Mouse (Mus musculus) midbrain, embryonic 11.5 days (tissue): ENCODE measurements at regions not wholly inside any gene's neighbourhood (a gene's known extent, or its start where the extent isn't known, plus 50 kb on each side); places are given as distances from the start of the nearest gene placed in this dataset.

Experiments
- ATAC-seq: fragments of 200-750 bp; cut with Nextera tagmentation; 2 replicates; pipeline ENCODE4 v1.8.0; 2017; ENCODE audit warnings: moderate TSS enrichment, moderate library complexity; ENCODE audit not compliant: low FRiP score
- DNase-seq: peaks from one replicate; pipeline ENCODE4 v3.0.0; 2015; ENCODE audit warnings: low spot score; ENCODE audit errors: missing footprints
- H3K27ac ChIP-seq: fragments of 300-500 bp; sonication (generic); 2 replicates; pipeline ENCODE4 v1.5.1; 2014; ENCODE audit warnings: low read depth, low read length
- H3K27me3 ChIP-seq: fragments of 300-500 bp; sonication (generic); 2 replicates; pipeline ENCODE4 v1.6.1; 2014; ENCODE audit warnings: mild to moderate bottlenecking, low read length, moderate library complexity, mixed read lengths; ENCODE audit not compliant: control insufficient read depth, insufficient read depth
- H3K36me3 ChIP-seq: fragments of 300-500 bp; sonication (generic); 2 replicates; pipeline ENCODE4 v1.6.1; 2014; ENCODE audit warnings: mild to moderate bottlenecking, low read length, moderate library complexity, mixed read lengths; ENCODE audit not compliant: control insufficient read depth, insufficient read depth
- H3K4me1 ChIP-seq: fragments of 300-500 bp; sonication (generic); 2 replicates; pipeline ENCODE4 v1.6.1; 2014; ENCODE audit warnings: low read length; ENCODE audit not compliant: control insufficient read depth, insufficient read depth
- H3K4me2 ChIP-seq: fragments of 300-500 bp; sonication (generic); 2 replicates; pipeline ENCODE4 v1.6.1; 2014; ENCODE audit warnings: mild to moderate bottlenecking, moderate library complexity
- H3K4me3 ChIP-seq: fragments of 300-500 bp; sonication (generic); 2 replicates; pipeline ENCODE4 v1.5.1; 2014; ENCODE audit warnings: low read depth, low read length
- H3K9ac ChIP-seq: fragments of 300-500 bp; sonication (generic); 2 replicates; pipeline ENCODE4 v1.6.1; 2014; ENCODE audit warnings: low read length
- H3K9me3 ChIP-seq: fragments of 300-500 bp; sonication (generic); 2 replicates; pipeline ENCODE4 v1.6.1; 2016; ENCODE audit warnings: low read length; ENCODE audit not compliant: control insufficient read depth
- WGBS: fragments of 180-500 bp; shearing (Covaris S2); extraction: QIAGEN DNeasy Blood & Tissue Kit; methylation state at CpG from one replicate; pipeline ENCODE4 v1.1.7; 2014; 5-methylcytosine and 5-hydroxymethylcytosine counted together

- H3K27me3 ChIP-seq = no peaks in the 10 kb centered on the region
- ATAC-seq (no peak), DNase-seq (no peak)
- no peaks in the 10 kb centered on the region for H3K9me3 ChIP-seq
- H3K4me1 ChIP-seq = no peaks in the 10 kb centered on the region
- no peak overlapping the region for H3K4me2 ChIP-seq
- no peak overlapping the region for H3K9ac ChIP-seq
- 76% methylated on average over 3 of the region's 3 CpGs for WGBS
- no peaks in the 10 kb centered on the region for H3K36me3 ChIP-seq
- H3K4me3 ChIP-seq = no peak overlapping the region
- H3K27ac ChIP-seq = no peak overlapping the region
Measured at GRCm38 (mm10) chr7:125349606-125350005, 94.9 kb upstream of the Kdm8 start.

DNA sequence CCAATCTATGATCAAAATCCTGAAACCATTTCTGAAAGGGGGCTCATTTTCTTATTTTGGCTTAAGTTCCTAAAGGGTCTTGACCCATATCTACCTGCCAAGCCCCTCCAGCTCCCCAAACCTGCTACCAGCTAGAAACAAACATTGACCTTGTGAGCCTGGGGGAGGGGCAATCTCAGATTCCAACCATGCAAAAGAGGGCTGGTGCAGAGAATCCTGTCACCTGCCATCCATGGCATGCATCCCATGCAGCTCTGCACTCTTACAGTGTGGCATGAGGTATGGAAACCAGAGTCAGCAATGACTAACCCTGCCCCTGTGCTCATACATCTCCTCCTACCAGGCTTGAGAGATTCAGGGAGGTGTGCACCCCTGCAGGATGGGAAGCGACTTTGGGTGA is 90.3 kb upstream of the Kdm8 start:
- Histone ChIP-seq H3K4me1 (no peaks in the 10 kb centered on the region), H3K36me3 (no peaks in the 10 kb centered on the region), H3K9me3 (no peaks in the 10 kb centered on the region), H3K4me2 (no peak overlapping the region), H3K27me3 (no peaks in the 10 kb centered on the region), H3K4me3 (no peak overlapping the region), H3K9ac (no peak overlapping the region), H3K27ac (no peak overlapping the region)
- WGBS = 79% methylated on average over 1 of the region's 1 CpGs
- no peak for ATAC-seq
- no peak for DNase-seq

DNA sequence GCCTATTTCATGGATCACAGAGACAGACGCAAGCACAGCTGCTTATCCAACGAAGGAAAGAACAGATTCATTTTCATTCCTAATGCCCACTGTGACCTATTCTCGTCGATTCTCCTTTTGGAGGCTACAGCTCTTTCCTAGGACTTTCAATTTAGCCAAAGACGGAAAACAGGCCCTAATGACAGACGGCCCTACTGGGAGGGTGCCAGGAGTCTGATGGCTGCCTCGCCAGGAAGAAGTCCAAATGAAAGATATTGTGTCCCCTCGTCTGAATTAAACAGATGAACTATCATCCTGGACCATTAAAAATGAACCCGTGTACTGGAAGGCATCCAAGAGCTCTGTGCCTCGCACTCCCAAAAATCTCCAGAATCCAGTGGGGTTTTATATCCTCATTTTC is 89.5 kb upstream of the Kdm8 start:
- DNase-seq = no peak
- H3K4me1 ChIP-seq = no peaks in the 10 kb centered on the region
- no peak overlapping the region for H3K4me2 ChIP-seq
- WGBS = 87% methylated on average over 10 of the region's 10 CpGs
- H3K9ac ChIP-seq = no peak overlapping the region
- H3K27me3 ChIP-seq = no peaks in the 10 kb centered on the region
- H3K36me3 ChIP-seq = no peaks in the 10 kb centered on the region
- no peak overlapping the region for H3K4me3 ChIP-seq
- no peaks in the 10 kb centered on the region for H3K9me3 ChIP-seq
- no peak overlapping the region for H3K27ac ChIP-seq
- no peak for ATAC-seq

DNA sequence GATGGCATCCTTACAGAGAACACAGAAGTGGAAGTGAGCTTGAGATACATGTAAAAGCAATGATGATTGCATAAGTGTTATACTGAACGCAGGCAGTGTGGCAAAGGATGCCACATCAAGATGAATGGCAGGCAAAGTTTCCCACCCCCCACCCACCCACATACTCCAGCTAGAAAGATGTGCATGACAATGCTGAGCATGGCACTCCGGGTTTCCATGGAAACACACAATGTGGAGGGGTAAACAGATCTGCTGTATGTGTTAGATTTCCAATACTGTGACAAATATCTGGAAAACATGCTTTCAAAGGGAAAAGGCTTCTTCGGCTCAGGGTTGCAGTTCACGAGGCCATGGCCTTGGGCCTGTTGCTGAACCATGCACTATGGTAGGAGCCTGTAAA is 86.5 kb upstream of the Kdm8 start:
- no peak for DNase-seq
- no peaks in the 10 kb centered on the region for H3K36me3 ChIP-seq
- no peak overlapping the region for H3K4me2 ChIP-seq

GRCm38 (mm10) chr7:125383021-125383420 is 61.5 kb upstream of the Kdm8 start:
- Histone ChIP-seq H3K9me3 (no peaks in the 10 kb centered on the region), H3K27ac (no peak overlapping the region), H3K4me2 (no peak overlapping the region), H3K27me3 (no peaks in the 10 kb centered on the region), H3K36me3 (no peaks in the 10 kb centered on the region), H3K4me1 (no peaks in the 10 kb centered on the region), H3K9ac (no peak overlapping the region), H3K4me3 (no peak overlapping the region)
- 66% methylated on average over 2 of the region's 2 CpGs for WGBS
- DNase-seq (no peak), ATAC-seq (no peak)

More for the DNA sequence above, 86.5 kb upstream of the Kdm8 start:
- Histone ChIP-seq H3K9ac (no peak overlapping the region), H3K4me1 (no peaks in the 10 kb centered on the region), H3K4me3 (no peak overlapping the region), H3K27ac (no peak overlapping the region), H3K27me3 (no peaks in the 10 kb centered on the region), H3K9me3 (no peaks in the 10 kb centered on the region)
- no peak for ATAC-seq
- 72% methylated on average over 4 of the region's 4 CpGs for WGBS

DNA sequence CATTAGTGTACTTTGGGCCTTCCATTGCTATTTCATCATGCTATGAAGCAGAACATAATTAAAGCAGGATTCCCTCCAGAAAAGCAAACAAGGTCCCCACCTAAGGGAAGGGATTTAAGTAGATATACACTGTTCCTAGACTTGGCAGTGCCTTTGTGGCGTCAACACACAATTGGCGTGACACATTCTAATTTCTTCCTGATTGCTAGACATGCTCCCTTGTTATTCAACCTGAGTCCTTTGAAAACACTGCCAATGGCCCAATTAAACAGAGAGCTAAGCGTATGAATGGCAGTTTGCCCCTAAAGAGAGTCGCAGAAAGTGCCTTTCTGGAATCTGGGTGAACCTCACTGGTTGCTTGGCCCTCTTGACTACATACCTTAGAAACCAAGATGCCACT is 60.3 kb upstream of the Kdm8 start:
- DNase-seq = no peak
- Histone ChIP-seq H3K27me3 (no peaks in the 10 kb centered on the region), H3K4me3 (no peak overlapping the region), H3K4me2 (no peak overlapping the region), H3K9ac (no peak overlapping the region), H3K9me3 (no peaks in the 10 kb centered on the region), H3K27ac (no peak overlapping the region), H3K4me1 (no peaks in the 10 kb centered on the region), H3K36me3 (no peaks in the 10 kb centered on the region)
- WGBS = 88% methylated on average over 4 of the region's 4 CpGs
- ATAC-seq = no peak

DNA sequence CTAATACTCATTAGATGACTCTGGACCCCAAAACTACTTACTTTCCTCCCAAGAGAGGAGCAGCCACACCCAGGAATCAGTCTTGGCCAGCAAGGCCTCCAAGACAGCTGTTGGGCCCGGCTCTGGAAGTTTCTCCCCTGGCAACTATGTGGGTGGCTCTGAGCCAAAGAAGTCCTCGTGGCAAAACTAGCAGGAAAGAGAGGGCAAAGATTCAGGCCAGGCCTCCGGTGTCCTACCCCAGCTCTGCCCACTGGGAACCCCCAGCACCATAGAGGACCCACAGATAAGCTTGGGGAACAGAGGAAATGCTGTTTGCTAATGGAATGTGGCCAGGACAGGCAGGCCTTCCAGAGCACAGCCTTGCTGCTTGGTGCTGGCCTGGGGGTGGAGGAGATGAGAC is 51.9 kb upstream of the Kdm8 start:
- Histone ChIP-seq H3K4me1 (no peaks in the 10 kb centered on the region), H3K4me3 (no peak overlapping the region), H3K9ac (no peak overlapping the region), H3K9me3 (no peaks in the 10 kb centered on the region), H3K36me3 (no peaks in the 10 kb centered on the region), H3K27me3 (no peaks in the 10 kb centered on the region), H3K27ac (no peak overlapping the region), H3K4me2 (no peak overlapping the region)
- 61% methylated on average over 3 of the region's 3 CpGs for WGBS
- no peak for DNase-seq
- ATAC-seq = no peak

DNA sequence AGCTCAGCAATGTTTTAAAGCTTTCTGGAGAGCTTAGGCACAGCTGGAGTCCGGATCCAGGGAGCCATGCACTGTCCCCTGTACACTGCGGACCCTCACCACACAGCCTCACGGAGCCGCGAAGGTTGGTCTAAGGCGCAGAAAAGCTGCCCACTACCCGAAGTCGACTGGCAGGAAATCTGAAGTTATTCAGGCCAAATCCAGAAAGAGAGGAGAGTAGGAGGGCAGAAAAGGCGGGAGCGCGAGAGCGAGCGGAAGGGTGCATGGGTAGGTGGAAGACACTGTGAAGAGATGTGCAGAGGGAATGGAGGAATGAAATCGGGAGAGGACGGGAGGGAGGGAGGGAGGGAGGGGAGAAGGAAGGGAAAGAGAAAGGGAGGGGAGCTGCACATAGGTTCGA is 51.2 kb upstream of the Kdm8 start:
- no peaks in the 10 kb centered on the region for H3K36me3 ChIP-seq
- H3K27me3 ChIP-seq = no peaks in the 10 kb centered on the region
- peak overlapping the region; percentile 66 for H3K9ac ChIP-seq
- no peaks in the 10 kb centered on the region for H3K4me1 ChIP-seq
- peak; percentile 74 for ATAC-seq
- H3K4me3 ChIP-seq = peak overlapping the region; percentile 36
- DNase-seq = peak; percentile 96
- no peak overlapping the region for H3K27ac ChIP-seq
- under 1% methylated on average over 16 of the region's 16 CpGs for WGBS
- peak overlapping the region; percentile 67 for H3K4me2 ChIP-seq
- no peaks in the 10 kb centered on the region for H3K9me3 ChIP-seq

- Histone ChIP-seq H3K9me3 (no peaks in the 10 kb centered on the region), H3K4me2 (peak overlapping the region; percentile 67), H3K27ac (no peak overlapping the region), H3K9ac (peak overlapping the region; percentile 66), H3K27me3 (no peaks in the 10 kb centered on the region), H3K4me1 (no peaks in the 10 kb centered on the region), H3K36me3 (no peaks in the 10 kb centered on the region), H3K4me3 (peak overlapping the region; percentile 36)
- 1% methylated on average over 29 of the region's 33 CpGs for WGBS
- DNase-seq = peak; percentile 100
- peak; percentile 91 for ATAC-seq
Measured at GRCm38 (mm10) chr7:125393654-125394346, 50.7 kb upstream of the Kdm8 start.
